Mouse (Mus musculus) liver, embryonic 14.5 days (tissue): ENCODE results near the gene Nr2c2ap. TPM values are rescaled to one million over a fixed set of nuclear protein-coding genes. Genes with fewer than 3 reads are reported as not detected.

Experiments
- ATAC-seq: fragments of 200-750 bp; cut with Nextera tagmentation; 2 replicates; pipeline ENCODE4 v1.8.0; 2017; ENCODE audit warnings: moderate number of reproducible peaks, mild to moderate bottlenecking, moderate library complexity; ENCODE audit not compliant: insufficient read depth
- DNase-seq, 3 experiments: peaks; one replicate each; pipeline ENCODE4 v3.0.0-alpha.2; 2012 to 2013; ENCODE audit warnings: low read depth in 3 of 3, low spot score in 3 of 3
- H3K27ac ChIP-seq: fragments of 300-500 bp; sonication (generic); 2 replicates; pipeline ENCODE4 v1.5.1; 2014; ENCODE audit warnings: moderate library complexity, mild to moderate bottlenecking, control low read depth, inconsistent platforms
- H3K27me3 ChIP-seq: fragments of 300-500 bp; sonication (generic); 2 replicates; pipeline ENCODE4 v1.6.1; 2014; ENCODE audit warnings: mild to moderate bottlenecking, low read length, moderate library complexity; ENCODE audit not compliant: control insufficient read depth, insufficient read depth
- H3K36me3 ChIP-seq: fragments of 300-500 bp; sonication (generic); replicated peaks from 2 replicates; pipeline ENCODE4 v1.6.1; 2014; ENCODE audit warnings: low read depth; ENCODE audit not compliant: control insufficient read depth, insufficient read depth
- H3K4me1 ChIP-seq, 2 experiments: fragments of 200-500 bp in 1 of 2; fragments of 300-500 bp in 1 of 2; sonication (generic) in 1 of 2; replicated peaks; 2 replicates each; pipeline ENCODE4 v1.6.1; 2012 to 2014; ENCODE audit warnings: antibody characterized with exemption in 1 of 2, inconsistent platforms in 1 of 2, low read length in 1 of 2; ENCODE audit not compliant: control insufficient read depth in 2 of 2, insufficient read depth in 2 of 2
- H3K4me2 ChIP-seq: fragments of 300-500 bp; sonication (generic); 2 replicates; pipeline ENCODE4 v1.6.1; 2014; ENCODE audit warnings: low read depth, mild to moderate bottlenecking, control low read depth, moderate library complexity
- H3K4me3 ChIP-seq, 2 experiments: fragments of 200-500 bp in 1 of 2; fragments of 300-500 bp in 1 of 2; sonication (generic) in 1 of 2; 2 replicates each; pipeline ENCODE4 v1.5.1; 2012 to 2014; ENCODE audit warnings: low read depth in 2 of 2, low read length in 2 of 2, mild to moderate bottlenecking in 2 of 2, control low read depth in 1 of 2, inconsistent platforms in 1 of 2, moderate library complexity in 1 of 2; ENCODE audit not compliant: insufficient read depth in 1 of 2
- H3K9ac ChIP-seq: fragments of 300-500 bp; sonication (generic); replicated peaks from 2 replicates; pipeline ENCODE4 v1.6.1; 2014; ENCODE audit warnings: mild to moderate bottlenecking, control low read depth, moderate library complexity
- H3K9me3 ChIP-seq: fragments of 300-500 bp; sonication (generic); 2 replicates; pipeline ENCODE4 v1.6.1; 2016; ENCODE audit warnings: low read length, mixed read lengths; ENCODE audit not compliant: control insufficient read depth
- CTCF ChIP-seq: IDR thresholded peaks from 2 replicates; pipeline ENCODE4 v1.5.1; 2016; ENCODE audit warnings: antibody characterized with exemption, low read depth, control low read depth
- EP300 ChIP-seq: IDR thresholded peaks from 2 replicates; pipeline ENCODE4 v1.6.1; 2016; ENCODE audit warnings: antibody characterized with exemption, low read depth
- WGBS: fragments of 180-500 bp; shearing (Covaris S2); extraction: QIAGEN DNeasy Blood & Tissue Kit; methylation state at CpG from one replicate; pipeline ENCODE4 v1.1.7; 2014; ENCODE audit not compliant: insufficient replicate concordance; 5-methylcytosine and 5-hydroxymethylcytosine counted together
- polyA plus RNA-seq, 2 experiments: library from polyadenylated mRNA; depleted of rRNA in 1 of 2; stranded (reverse) in 1 of 2; unstranded in 1 of 2; fragments of >200 nt; fragmentation: Nextera tagmentation in 1 of 2; extraction: Ambion mirVana in 1 of 2; gene quantifications; 2 replicates each; pipeline versions ENCODE4 v1.2.1 to v1.2.3; 2012 to 2014

Gene Nr2c2ap
- polyA plus RNA-seq, 2 experiments = 11.1 to 11.8 TPM

GRCm38 (mm10) chr8:70160015-70160414 is 28.9 kb downstream of the Nr2c2ap start:
- 36% methylated on average over 13 of the region's 13 CpGs for WGBS
- ATAC-seq (no peak), DNase-seq (no peak)
- Histone ChIP-seq H3K9me3 (no peaks in the 10 kb centered on the region), H3K27me3 (no peaks in the 10 kb centered on the region; the same call in 1 of the 2 replicates), H3K9ac (no peak overlapping the region), H3K4me3 (no peak overlapping the region), H3K4me1 (peaks cover 0 to 2% of the 10 kb centered on the region in 2 experiments; a peak in 1 of 4 replicates), H3K36me3 (no peaks in the 10 kb centered on the region), H3K27ac (no peak overlapping the region), H3K4me2 (no peak overlapping the region)
- TF ChIP-seq CTCF (no peak), EP300 (no peak)

DNA sequence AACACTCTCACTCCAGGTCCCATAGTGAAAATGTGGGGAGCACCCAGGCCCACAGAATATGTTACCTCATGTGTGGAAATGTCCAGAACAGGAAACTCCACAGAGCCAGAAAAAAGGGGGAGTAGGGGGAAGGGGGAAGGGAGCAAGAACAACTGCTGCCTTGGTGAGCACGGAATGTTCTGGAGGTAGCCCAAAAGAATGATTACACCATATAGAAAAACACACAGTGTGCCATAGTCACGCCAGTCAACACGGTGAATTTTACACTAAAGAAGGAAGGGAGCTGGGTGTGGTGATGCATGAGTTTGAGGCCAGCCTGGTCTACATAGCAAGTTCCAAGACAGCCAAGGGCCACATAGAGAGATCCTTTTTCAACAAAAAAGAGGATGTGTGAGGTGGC is 32.2 kb downstream of the Nr2c2ap start:
- DNase-seq = no peak
- Histone ChIP-seq H3K9ac (no peak overlapping the region), H3K27ac (no peak overlapping the region), H3K4me2 (no peak overlapping the region), H3K9me3 (no peaks in the 10 kb centered on the region), H3K4me1 (peaks cover 0 to 2% of the 10 kb centered on the region in 2 experiments; a peak in 1 of 4 replicates), H3K4me3 (no peak overlapping the region), H3K36me3 (no peaks in the 10 kb centered on the region), H3K27me3 (peaks cover 5% of the 10 kb centered on the region)
- ATAC-seq = no peak
- 69% methylated on average over 3 of the region's 3 CpGs for WGBS
- TF ChIP-seq EP300 (no peak), CTCF (no peak)

- Histone ChIP-seq H3K4me2 (peak overlapping the region; percentile 50), H3K4me1 (peaks cover 6 to 18% of the 10 kb centered on the region in 2 experiments; a peak in 3 of 4 replicates), H3K9ac (no peak overlapping the region), H3K36me3 (no peaks in the 10 kb centered on the region), H3K27ac (no peak overlapping the region), H3K4me3 (no peak overlapping the region), H3K27me3 (peaks cover 5% of the 10 kb centered on the region), H3K9me3 (no peaks in the 10 kb centered on the region)
- DNase-seq = peak in 2 of 3 experiments; percentile 39 to 50
- peak; percentile 66; the same call in 1 of the 2 replicates for ATAC-seq
- WGBS = 4% methylated on average over 21 of the region's 21 CpGs
- TF ChIP-seq EP300 (no peak), CTCF (peak; percentile 98)
Measured at GRCm38 (mm10) chr8:70166504-70167110, 35.5 kb downstream of the Nr2c2ap start.

DNA sequence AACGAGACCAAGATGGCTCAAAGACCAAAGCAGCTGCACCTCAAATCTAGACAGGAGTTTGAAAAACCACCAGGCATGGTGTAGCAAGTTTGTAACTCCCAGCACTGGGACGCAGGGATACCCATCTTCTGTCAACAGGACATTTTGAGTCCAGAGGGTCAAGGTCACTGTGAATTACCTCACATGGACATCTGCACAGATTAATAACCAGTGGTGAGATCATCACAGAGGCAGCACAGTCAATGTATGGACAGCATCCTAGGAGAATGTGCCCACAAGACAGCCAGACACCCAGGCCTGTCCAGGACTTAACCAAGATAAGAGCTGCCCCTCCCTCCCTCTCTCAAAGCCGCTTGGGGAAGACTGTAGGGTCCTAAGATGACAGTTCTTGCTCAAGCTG is 39.0 kb downstream of the Nr2c2ap start:
- H3K27ac ChIP-seq = no peak overlapping the region
- H3K27me3 ChIP-seq = peaks cover 4% of the 10 kb centered on the region
- DNase-seq (no peak), ATAC-seq (no peak)
- no peaks in the 10 kb centered on the region for H3K36me3 ChIP-seq
- no peak overlapping the region for H3K4me2 ChIP-seq
- no peak for TF ChIP-seq EP300
- TF ChIP-seq CTCF = no peak
- peaks cover 21 to 37% of the 10 kb centered on the region in 2 experiments for H3K4me1 ChIP-seq
- no peak overlapping the region for H3K9ac ChIP-seq
- 49% methylated on average over 3 of the region's 3 CpGs for WGBS
- no peak overlapping the region for H3K4me3 ChIP-seq
- no peaks in the 10 kb centered on the region for H3K9me3 ChIP-seq

- Histone ChIP-seq H3K9ac (no peak overlapping the region), H3K4me1 (peaks cover 21 to 37% of the 10 kb centered on the region in 2 experiments), H3K4me2 (no peak overlapping the region), H3K9me3 (no peaks in the 10 kb centered on the region), H3K27ac (no peak overlapping the region), H3K27me3 (no peaks in the 10 kb centered on the region), H3K4me3 (no peak overlapping the region), H3K36me3 (no peaks in the 10 kb centered on the region)
- ATAC-seq = no peak
- 57% methylated on average over 3 of the region's 3 CpGs for WGBS
- TF ChIP-seq EP300 (no peak), CTCF (no peak)
- no peak for DNase-seq
Measured at GRCm38 (mm10) chr8:70170748-70171147, 39.6 kb downstream of the Nr2c2ap start.
